Mouse (Mus musculus) forebrain, embryonic 16.5 days (tissue): Measurements from ENCODE around the gene Wfdc16. TPM values are rescaled to one million over a fixed set of nuclear protein-coding genes. Genes with fewer than 3 reads are reported as not detected.

ENCODE experiments used
- ATAC-seq: fragments of 200-750 bp; cut with Nextera tagmentation; 2 replicates; pipeline ENCODE4 v1.8.0; 2017; ENCODE audit warnings: mild to moderate bottlenecking, moderate library complexity
- H3K27ac ChIP-seq: fragments of 300-500 bp; sonication (generic); 2 replicates; pipeline ENCODE4 v1.5.1; 2014; ENCODE audit warnings: low read length, control low read depth
- H3K27me3 ChIP-seq: fragments of 300-500 bp; sonication (generic); replicated peaks from 2 replicates; pipeline ENCODE4 v1.6.1; 2014; ENCODE audit warnings: low read length; ENCODE audit not compliant: control insufficient read depth, insufficient read depth
- H3K36me3 ChIP-seq: fragments of 300-500 bp; sonication (generic); 2 replicates; pipeline ENCODE4 v1.6.1; 2014; ENCODE audit not compliant: control insufficient read depth, insufficient read depth
- H3K4me1 ChIP-seq: fragments of 300-500 bp; sonication (generic); replicated peaks from 2 replicates; pipeline ENCODE4 v1.6.1; 2014; ENCODE audit warnings: low read length; ENCODE audit not compliant: control insufficient read depth, insufficient read depth
- H3K4me2 ChIP-seq: fragments of 300-500 bp; sonication (generic); 2 replicates; pipeline ENCODE4 v1.6.1; 2014; ENCODE audit warnings: mild to moderate bottlenecking, low read length, control low read depth
- H3K4me3 ChIP-seq: fragments of 300-500 bp; sonication (generic); replicated peaks from 2 replicates; pipeline ENCODE4 v1.5.1; 2014; ENCODE audit warnings: mild to moderate bottlenecking, low read length, control low read depth
- H3K9ac ChIP-seq: fragments of 300-500 bp; sonication (generic); replicated peaks from 2 replicates; pipeline ENCODE4 v1.6.1; 2014; ENCODE audit warnings: low read depth, low read length, control low read depth
- H3K9me3 ChIP-seq: fragments of 300-500 bp; sonication (generic); 2 replicates; pipeline ENCODE4 v1.6.1; 2016; ENCODE audit warnings: low read length; ENCODE audit not compliant: control insufficient read depth
- WGBS: fragments of 180-500 bp; shearing (Covaris S2); extraction: QIAGEN DNeasy Blood & Tissue Kit; methylation state at CpG from one replicate; pipeline ENCODE4 v1.1.7; 2014; 5-methylcytosine and 5-hydroxymethylcytosine counted together
- polyA plus RNA-seq: library from polyadenylated mRNA; unstranded; fragments of >200 nt; fragmentation: Nextera tagmentation; extraction: Ambion mirVana; gene quantifications from 2 replicates; pipeline ENCODE4 v1.2.1, GENCODE M21; 2015

Wfdc16 gene
- polyA plus RNA-seq, 1 experiment from 2014 or later, result not detected

DNA sequence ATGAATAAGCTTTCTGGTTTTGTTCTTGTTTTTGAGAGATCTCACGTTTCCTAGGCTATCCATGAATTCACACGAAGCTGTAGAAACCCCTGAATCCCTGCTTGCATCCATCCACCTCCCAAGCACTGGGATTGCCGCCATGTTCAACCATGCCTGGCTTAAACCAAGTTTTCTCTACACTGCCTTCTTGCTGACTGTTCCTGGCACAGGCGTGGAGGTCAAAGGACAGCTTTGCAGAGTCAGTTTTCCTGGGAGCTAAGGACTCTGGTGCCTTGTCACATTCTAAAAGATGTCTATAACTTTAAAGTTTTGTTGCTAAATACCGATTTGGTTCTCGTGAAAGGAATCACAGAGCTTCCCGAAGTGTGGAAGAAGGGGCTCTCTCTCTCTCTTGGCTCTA lies 26.3 kb upstream of the Wfdc16 start:
- no peak for ATAC-seq
- WGBS, result 90% methylated on average over 7 of the region's 7 CpGs

DNA sequence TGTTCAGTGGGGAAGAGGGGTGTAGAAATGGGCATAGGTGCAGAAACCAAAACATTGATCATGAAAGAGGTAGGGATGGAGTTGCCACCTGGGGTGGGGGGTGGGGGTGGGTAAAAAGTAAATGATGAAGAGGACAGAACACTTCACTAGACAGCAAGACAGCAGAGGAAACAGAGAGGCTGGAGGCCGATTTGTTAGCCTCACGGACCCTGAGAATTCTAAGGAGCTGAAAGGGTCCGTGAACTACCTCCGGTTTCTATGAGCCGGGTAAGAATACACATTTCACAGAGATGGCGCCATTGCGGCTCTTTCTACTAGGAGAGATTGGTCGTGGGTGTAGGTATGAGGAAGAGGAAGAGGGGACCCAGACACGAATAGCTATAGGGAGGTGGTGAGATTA lies 17.9 kb upstream of the Wfdc16 start, which contains the start of gene Wfdc9:
Wfdc9 (minus strand) TSS at position 101 of the 400 bp plus-strand sequence.
- Histone ChIP-seq H3K27ac (no peak within 1 kb of the TSS), H3K9ac (no peak within 1 kb of the TSS), H3K9me3 (no peaks in the 10 kb centered on the region), H3K4me3 (no peak within 1 kb of the TSS), H3K36me3 (no peaks in the 10 kb centered on the region), H3K27me3 (no peaks in the 10 kb centered on the region), H3K4me2 (no peak within 1 kb of the TSS), H3K4me1 (no peaks in the 10 kb centered on the region)
- ATAC-seq, result no peak
- WGBS, result 84% methylated on average over 9 of the region's 9 CpGs

More for the DNA sequence above, 26.3 kb upstream of the Wfdc16 start:
- Histone ChIP-seq H3K9ac (no peak overlapping the region), H3K4me3 (no peak overlapping the region), H3K27ac (no peak overlapping the region), H3K9me3 (no peaks in the 10 kb centered on the region), H3K4me1 (no peaks in the 10 kb centered on the region), H3K27me3 (no peaks in the 10 kb centered on the region), H3K4me2 (no peak overlapping the region), H3K36me3 (no peaks in the 10 kb centered on the region)

- no peak for ATAC-seq
- WGBS, result 15% methylated on average over 11 of the region's 11 CpGs
- Histone ChIP-seq H3K27ac (no peak within 1 kb of the TSS), H3K36me3 (no peaks in the 10 kb centered on the region), H3K4me2 (no peak within 1 kb of the TSS), H3K9ac (no peak within 1 kb of the TSS), H3K4me3 (no peak within 1 kb of the TSS), H3K9me3 (no peaks in the 10 kb centered on the region), H3K27me3 (no peaks in the 10 kb centered on the region), H3K4me1 (no peaks in the 10 kb centered on the region)
Measured at GRCm38 (mm10) chr2:164655858-164656257, 17.3 kb upstream of the Wfdc16 start, which contains the start of gene Wfdc10. Gene Wfdc10, plus strand, starts transcription at chr2:164656046.

DNA sequence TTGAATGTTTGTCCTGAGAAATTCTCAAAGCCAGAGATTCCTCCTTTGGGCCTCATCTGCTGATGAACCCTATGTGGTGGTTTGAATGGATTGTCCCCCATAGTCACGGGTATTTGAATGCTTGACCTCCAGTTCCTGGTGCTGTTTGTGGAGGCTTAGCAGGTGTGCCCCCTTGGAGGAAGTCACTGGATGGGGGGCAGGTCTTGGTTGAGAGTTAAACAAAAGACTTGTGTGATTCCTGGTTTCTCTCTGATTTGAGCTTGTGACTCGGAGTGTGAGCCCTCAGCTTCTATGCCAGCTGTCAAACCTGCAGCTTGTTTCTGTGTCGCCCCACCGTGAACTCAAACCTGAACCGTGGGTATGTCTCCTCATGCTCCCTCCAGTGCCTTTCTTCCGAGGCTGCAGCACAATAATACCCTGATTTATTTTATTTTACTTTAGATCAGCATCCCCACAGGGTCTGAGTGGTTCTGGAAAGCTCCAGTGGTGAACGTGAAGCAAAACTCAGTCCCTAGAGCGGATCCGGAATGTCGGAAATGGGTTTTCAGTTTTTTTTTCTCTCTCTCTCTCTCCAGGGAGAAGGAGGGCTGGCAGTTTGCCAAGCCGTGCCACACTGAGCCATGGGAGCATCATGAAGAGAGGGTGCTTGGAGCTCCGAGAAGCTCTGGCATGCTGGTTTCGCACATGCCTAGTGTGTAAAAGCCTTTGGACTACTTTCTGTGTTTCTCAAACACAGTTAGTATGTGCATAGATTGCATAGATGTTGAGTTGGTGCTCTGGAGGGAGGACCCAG lies 3.5 kb upstream of the Wfdc16 start:
- Histone ChIP-seq H3K4me1 (no peaks in the 10 kb centered on the region; the same call in 1 of the 2 replicates), H3K4me2 (no peak overlapping the region), H3K4me3 (no peak overlapping the region), H3K36me3 (no peaks in the 10 kb centered on the region), H3K27ac (no peak overlapping the region), H3K9me3 (peaks cover 2% of the 10 kb centered on the region), H3K27me3 (no peaks in the 10 kb centered on the region), H3K9ac (no peak overlapping the region)
- 63% methylated on average over 13 of the region's 13 CpGs for WGBS
- ATAC-seq, result no peak

DNA sequence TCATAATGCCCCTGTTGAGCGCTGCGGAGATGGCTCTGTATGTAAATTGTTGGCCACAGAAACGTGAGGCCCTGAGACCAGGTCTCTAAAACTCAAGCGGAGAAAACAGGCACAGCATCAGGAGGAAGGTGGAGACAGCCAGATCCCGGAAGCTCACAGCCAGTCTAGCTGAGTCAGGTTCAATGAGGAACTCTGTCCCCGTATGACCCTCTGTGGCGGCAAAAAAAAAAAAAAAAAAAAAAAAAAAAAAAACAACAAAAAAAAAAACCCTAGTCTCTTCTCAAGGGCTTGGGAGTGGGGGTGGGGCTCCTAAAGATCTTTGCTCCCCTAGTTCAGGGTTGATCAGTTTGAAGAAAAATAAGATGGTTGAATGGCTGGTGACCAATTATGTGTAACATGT lies 2.5 kb upstream of the Wfdc16 start:
- ATAC-seq, result no peak
- Histone ChIP-seq H3K4me3 (no peak overlapping the region), H3K4me1 (no peaks in the 10 kb centered on the region; the same call in 1 of the 2 replicates), H3K27me3 (no peaks in the 10 kb centered on the region), H3K27ac (no peak overlapping the region), H3K4me2 (no peak overlapping the region), H3K36me3 (no peaks in the 10 kb centered on the region), H3K9ac (no peak overlapping the region), H3K9me3 (peaks cover 2% of the 10 kb centered on the region; the same call in 1 of the 2 replicates)
- WGBS, result 75% methylated on average over 7 of the region's 7 CpGs

GRCm38 (mm10) chr2:164635266-164635665 lies 3.3 kb downstream of the Wfdc16 start:
- no peaks in the 10 kb centered on the region for H3K4me1 ChIP-seq
- no peak for ATAC-seq
- WGBS, result 75% methylated on average over 9 of the region's 9 CpGs

GRCm38 (mm10) chr2:164621775-164622174 lies 16.8 kb downstream of the Wfdc16 start:
- Histone ChIP-seq H3K27me3 (no peaks in the 10 kb centered on the region), H3K9me3 (no peaks in the 10 kb centered on the region), H3K4me1 (no peaks in the 10 kb centered on the region), H3K4me3 (no peak overlapping the region), H3K9ac (no peak overlapping the region), H3K27ac (no peak overlapping the region), H3K36me3 (no peaks in the 10 kb centered on the region), H3K4me2 (no peak overlapping the region)
- no peak for ATAC-seq
- WGBS, result 83% methylated on average over 4 of the region's 4 CpGs

More at GRCm38 (mm10) chr2:164635266-164635665, 3.3 kb downstream of the Wfdc16 start:
- H3K27ac ChIP-seq, result no peak overlapping the region
- H3K36me3 ChIP-seq, result no peaks in the 10 kb centered on the region
- no peak overlapping the region for H3K4me2 ChIP-seq
- peaks cover 2% of the 10 kb centered on the region; the same call in 1 of the 2 replicates for H3K9me3 ChIP-seq
- no peak overlapping the region for H3K9ac ChIP-seq
- H3K27me3 ChIP-seq, result no peaks in the 10 kb centered on the region
- no peak overlapping the region for H3K4me3 ChIP-seq

- Histone ChIP-seq H3K27me3 (no peaks in the 10 kb centered on the region), H3K9me3 (no peaks in the 10 kb centered on the region), H3K9ac (no peak overlapping the region), H3K4me2 (no peak overlapping the region), H3K4me3 (no peak overlapping the region), H3K4me1 (no peaks in the 10 kb centered on the region), H3K27ac (no peak overlapping the region), H3K36me3 (no peaks in the 10 kb centered on the region)
- ATAC-seq, result no peak
- 90% methylated on average over 5 of the region's 5 CpGs for WGBS
Measured at GRCm38 (mm10) chr2:164619050-164619449, 19.5 kb downstream of the Wfdc16 start.

DNA sequence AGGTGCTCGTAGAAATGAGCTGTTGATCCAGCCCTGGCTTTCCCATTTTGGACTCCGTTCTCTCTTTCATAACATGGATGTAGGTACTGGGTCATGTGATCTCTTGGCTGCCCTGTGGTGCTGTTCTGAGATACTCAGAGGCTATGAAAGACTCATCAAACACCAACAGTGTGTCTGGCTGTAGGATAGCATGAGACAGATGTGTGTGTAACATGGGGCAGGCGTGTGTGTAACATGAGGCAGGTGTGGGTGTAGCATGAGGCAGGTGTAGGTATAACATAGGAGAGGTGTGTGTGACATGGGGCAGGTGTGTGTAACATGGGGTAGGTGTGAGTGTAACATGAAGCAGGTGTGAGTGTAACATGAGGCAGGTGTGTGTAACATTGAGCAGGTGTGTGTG lies 23.2 kb downstream of the Wfdc16 start:
- H3K9me3 ChIP-seq, result no peaks in the 10 kb centered on the region
- no peak overlapping the region for H3K27ac ChIP-seq
- no peak overlapping the region for H3K9ac ChIP-seq
- no peaks in the 10 kb centered on the region for H3K4me1 ChIP-seq
- no peak overlapping the region for H3K4me2 ChIP-seq
- 97% methylated on average over 3 of the region's 3 CpGs for WGBS
- ATAC-seq, result no peak
- no peaks in the 10 kb centered on the region for H3K36me3 ChIP-seq
- no peak overlapping the region for H3K4me3 ChIP-seq
- H3K27me3 ChIP-seq, result no peaks in the 10 kb centered on the region
